Mouse (Mus musculus): Measurements from ENCODE around the gene Snf8.

DNA sequence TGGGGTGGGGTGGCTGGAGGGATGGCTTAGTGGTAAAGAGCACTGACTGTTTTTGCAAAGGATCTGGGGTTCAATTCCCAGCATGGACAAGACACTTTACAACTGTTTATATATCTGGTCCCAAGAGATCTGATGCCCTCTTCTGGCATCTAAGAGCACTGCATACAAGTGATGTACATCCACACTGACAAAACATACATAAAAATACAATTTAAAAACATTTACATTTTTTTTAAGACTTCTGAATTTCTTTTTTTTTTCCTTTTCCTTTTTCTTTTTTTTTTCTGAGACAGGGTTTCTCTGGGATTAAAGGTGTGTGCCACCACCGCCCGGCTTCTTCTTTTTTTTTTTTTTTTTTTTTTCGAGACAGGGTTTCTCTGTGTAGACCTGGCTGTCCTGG lies 1.4 kb upstream of the Snf8 start:
- TF ChIP-seq CTCF (IDR thresholded peaks at IDR 0.05; ENCODE audit: insufficient read depth, low read depth, low read length) (no peak), POLR2A (IDR thresholded peaks at IDR 0.05; ENCODE audit: insufficient read depth, low read depth, low read length) (no peak)

Data from olfactory bulb, adult 2 months (tissue).